Mouse (Mus musculus): Measurements from ENCODE around the gene Slc7a4. TPM values are rescaled to one million over a fixed set of nuclear protein-coding genes. Genes with fewer than 3 reads are reported as not detected.
"Not testable (repeated sequence)": the region's sequence is repeated elsewhere in the genome, so short reads cannot be mapped to it uniquely, and the experiment has no call there.

Gene Slc7a4
- total RNA-seq (2021): 1 to 10 TPM in 1 of 2 experiments, under 1 TPM in 1; 0.97 to 1.3 TPM
- long read RNA-seq, experiment 1, partial matches to known transcripts: 0 of 2 reads
- long read RNA-seq, experiment 1, other reads (novel, unspliced or antisense): 2 of 2 reads
- long read RNA-seq, experiment 2, partial matches to known transcripts: 0 of 3 reads
- long read RNA-seq, experiment 2, other reads (novel, unspliced or antisense): 0 of 3 reads

DNA sequence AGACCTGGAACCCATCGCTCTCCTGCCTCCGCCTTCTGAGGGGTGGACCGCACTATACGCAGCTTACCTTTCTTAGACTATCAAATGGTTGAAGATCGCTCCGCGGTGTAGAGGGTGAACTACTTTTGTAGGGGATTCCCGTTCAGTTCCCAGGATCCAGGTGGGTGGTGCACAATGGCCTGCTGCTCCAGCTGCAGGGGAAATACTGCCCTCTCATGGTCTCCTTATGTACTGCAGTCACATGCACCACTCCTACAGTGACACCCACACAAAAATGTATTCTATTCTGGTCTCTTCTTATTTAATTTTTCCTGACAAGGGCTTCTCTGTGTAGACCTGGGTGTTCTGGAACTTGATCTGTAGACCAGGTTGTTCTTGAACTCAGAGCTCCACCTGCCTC lies at the start of gene Slc7a4:
Slc7a4 (minus strand) TSS at position 151 of the 400 bp plus-strand sequence.
- intact Hi-C loops (cut with DNase I; ENCODE audit: low total_unique reads): no loop called here

DNA sequence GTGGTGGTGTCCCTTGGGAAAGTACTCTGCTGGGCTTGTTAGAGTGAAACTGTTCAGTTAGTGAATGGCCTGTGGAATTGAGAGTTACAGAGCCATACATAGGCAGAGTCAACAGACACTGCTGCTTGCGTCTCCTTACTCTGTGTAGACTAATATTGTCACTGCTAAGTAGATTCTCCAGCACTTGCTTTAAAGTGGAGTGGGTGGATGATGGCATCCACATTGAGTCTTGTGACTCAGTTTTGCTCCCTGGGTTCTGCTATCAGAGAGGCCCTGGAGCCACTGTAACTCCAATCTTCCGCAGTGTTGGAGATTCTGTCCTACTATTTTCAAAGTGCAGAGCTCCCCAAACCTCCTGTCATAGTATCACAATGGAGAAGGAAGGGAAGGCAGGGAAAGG lies 49.6 kb upstream of the Slc7a4 start:
- DNase-seq: no peak
- intact Hi-C loops (cut with DNase I; ENCODE audit: low total_unique reads): no loop called here

More for the DNA sequence above, at the start of gene Slc7a4:
- DNase-seq: no peak

DNA sequence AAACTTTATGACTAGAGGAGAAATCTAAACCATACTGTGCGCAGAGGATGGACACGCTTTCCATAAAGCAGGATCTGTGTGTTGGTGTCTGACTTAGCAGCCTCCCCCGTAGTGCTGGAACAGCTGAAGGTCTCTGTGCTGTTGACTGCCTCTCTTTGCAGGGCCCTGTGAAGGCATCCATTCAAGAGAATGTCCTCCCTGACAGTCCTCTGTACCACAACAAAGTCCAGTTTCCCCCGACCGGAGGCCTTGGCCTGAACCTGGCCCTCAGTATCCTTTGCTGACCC lies 43.2 kb upstream of the Slc7a4 start:
- intact Hi-C loops (cut with DNase I; ENCODE audit: low total_unique reads): no loop called here
- DNase-seq: no peak

- intact Hi-C loops (cut with DNase I; ENCODE audit: low total_unique reads): no loop called here
- no peak for DNase-seq
Measured at GRCm38 (mm10) chr16:17625488-17626268, 42.7 kb upstream of the Slc7a4 start.

DNA sequence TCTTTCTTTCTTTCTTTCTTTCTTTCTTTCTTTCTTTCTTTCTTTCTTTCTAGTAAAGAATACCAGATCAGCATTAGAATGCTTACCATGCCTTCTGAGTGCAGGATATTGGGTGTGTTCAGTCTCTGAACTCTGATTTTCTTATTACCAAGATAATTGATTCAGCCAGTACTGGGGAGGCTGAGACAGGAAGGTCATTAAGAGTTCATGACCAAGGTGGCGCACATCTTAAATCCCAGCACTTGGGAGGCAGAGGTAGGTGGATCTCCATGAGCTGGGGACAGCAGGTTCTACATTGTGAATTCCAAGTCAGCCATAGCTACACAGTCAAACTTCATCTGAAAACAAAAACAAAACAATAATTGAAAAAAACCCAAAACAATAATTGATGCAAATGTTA lies 38.9 kb upstream of the Slc7a4 start:
- DNase-seq: no peak
- intact Hi-C loops (cut with DNase I; ENCODE audit: low total_unique reads): no loop called here

DNA sequence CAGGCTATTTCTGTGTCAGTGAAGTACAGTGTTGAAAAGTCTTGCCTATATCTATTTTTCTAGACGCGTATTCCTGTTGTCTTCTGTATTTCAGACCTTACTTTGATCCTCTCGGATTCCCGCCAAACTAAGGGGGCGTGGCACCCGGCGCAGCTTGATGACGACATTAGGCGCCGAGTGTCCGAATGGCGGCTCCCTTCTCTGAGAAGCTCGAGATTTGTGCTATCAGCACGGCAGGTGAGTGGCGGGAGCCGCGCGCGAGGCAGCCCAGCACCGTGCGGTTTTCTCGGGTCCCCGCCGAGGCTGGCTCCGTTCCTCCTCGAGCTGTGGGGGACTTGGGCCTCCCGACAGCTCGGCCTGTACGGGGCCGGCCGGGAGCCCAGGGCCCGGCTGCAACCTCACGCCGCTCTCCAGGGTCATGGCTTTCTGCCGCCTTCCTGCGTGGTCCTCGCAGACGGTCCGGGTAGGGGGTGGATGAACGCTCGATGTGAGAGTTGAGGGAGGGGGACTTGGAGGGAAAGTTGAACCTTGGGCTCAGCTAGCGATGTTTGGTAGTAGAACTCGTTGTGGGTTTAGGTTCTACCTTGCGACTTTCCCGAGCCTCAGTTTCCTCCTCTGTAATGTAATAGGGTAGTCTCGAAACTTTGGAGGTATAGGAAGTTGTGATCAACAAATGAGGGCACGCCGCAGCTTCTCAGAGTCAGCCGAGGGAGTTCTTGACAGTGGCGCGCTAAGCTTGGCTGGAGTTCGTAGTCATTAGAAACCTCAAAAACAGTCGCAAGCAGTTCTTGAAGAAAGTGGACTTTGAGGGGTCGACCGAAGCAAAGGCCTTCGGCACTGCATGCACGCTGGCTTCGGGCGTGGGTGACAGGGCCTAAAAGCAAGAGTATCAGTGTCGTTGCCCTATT lies 36.4 kb upstream of the Slc7a4 start, which contains the start of gene Smpd4:
Smpd4 (plus strand) TSS at position 157 of the 908 bp plus-strand sequence.
- intact Hi-C loops (cut with DNase I; ENCODE audit: low total_unique reads): loop anchor here (5.0 kb wide), 1 partner anchor 62 kb away; no protein-coding TSS in a partner anchor
- peak; percentile 87 for DNase-seq

GRCm38 (mm10) chr16:17617922-17618565 lies 35.0 kb upstream of the Slc7a4 start:
- peak; percentile 26 for DNase-seq
- intact Hi-C loops (cut with DNase I; ENCODE audit: low total_unique reads): loop anchor here (5.0 kb wide), 1 partner anchor 61 kb away; no protein-coding TSS in a partner anchor

DNA sequence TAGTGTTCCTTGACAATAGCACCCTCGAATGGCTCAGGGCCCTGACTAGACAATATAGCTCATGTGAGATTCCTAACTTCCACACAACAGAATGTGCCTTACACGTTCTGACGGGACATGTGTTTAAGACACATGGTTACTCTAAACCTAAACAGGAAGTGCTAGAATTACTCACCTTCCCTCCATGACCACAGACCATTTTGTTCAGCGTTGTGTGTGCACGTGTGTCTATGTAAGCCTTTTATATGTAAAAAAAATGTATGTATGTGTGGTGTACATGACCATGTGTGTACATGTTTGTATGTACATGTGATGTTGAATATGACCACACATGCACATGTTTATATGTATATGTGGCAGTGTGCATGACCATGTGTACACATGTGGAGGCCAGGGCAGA lies 33.2 kb upstream of the Slc7a4 start:
- intact Hi-C loops (cut with DNase I; ENCODE audit: low total_unique reads): loop anchor here (5.0 kb wide), 1 partner anchor 59 kb away; no protein-coding TSS in a partner anchor

DNA sequence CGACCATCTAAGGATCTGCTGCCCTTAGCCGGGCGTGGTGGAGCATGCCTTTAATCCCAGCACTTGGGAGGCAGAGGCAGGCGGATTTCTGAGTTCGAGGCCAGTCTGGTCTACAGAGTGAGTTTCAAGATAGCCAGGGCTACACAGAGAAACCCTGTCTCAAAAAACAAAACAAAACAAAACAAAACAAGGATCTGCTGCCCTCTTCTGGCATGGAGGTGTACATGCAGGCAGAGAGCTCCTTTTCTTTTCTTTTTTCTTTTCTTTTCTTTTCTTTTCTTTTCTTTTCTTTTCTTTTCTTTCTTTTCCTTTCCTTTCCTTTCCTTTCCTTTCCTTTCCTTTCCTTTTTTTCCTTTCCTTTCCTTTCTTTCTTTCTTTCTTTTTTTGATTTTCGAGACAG lies 31.7 kb upstream of the Slc7a4 start:
- intact Hi-C loops (cut with DNase I; ENCODE audit: low total_unique reads): loop anchor here (5.0 kb wide), 1 partner anchor 57 kb away; no protein-coding TSS in a partner anchor
- not testable (repeated sequence) for DNase-seq

More for the DNA sequence above, 33.2 kb upstream of the Slc7a4 start:
- no peak for DNase-seq

- intact Hi-C loops (cut with DNase I; ENCODE audit: low total_unique reads): no loop called here
- DNase-seq: no peak
Measured at GRCm38 (mm10) chr16:17611383-17611782, 28.4 kb upstream of the Slc7a4 start.

DNA sequence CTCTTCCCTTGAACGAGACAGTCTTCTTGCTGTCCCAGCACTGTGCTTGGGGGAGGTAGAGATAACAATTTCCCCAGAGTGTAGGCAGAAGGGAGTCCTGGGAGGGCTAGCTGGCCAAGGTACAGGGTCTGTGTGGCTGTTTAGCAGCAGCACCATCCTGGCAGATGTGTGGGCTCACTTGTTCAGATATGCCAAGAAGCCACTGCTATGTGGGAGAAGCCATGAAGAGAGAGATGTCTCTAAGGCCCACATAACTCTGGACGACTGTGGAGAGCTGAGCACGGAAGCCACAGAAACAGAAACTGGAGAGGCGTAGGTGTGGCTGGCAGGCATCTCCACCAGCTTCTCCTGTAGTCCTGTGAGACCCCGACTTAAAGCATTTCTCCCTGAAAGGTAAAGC lies 22.7 kb upstream of the Slc7a4 start:
- intact Hi-C loops (cut with DNase I; ENCODE audit: low total_unique reads): no loop called here
- DNase-seq: no peak

- intact Hi-C loops (cut with DNase I; ENCODE audit: low total_unique reads): no loop called here
Measured at GRCm38 (mm10) chr16:17604941-17605340, 21.9 kb upstream of the Slc7a4 start.

DNA sequence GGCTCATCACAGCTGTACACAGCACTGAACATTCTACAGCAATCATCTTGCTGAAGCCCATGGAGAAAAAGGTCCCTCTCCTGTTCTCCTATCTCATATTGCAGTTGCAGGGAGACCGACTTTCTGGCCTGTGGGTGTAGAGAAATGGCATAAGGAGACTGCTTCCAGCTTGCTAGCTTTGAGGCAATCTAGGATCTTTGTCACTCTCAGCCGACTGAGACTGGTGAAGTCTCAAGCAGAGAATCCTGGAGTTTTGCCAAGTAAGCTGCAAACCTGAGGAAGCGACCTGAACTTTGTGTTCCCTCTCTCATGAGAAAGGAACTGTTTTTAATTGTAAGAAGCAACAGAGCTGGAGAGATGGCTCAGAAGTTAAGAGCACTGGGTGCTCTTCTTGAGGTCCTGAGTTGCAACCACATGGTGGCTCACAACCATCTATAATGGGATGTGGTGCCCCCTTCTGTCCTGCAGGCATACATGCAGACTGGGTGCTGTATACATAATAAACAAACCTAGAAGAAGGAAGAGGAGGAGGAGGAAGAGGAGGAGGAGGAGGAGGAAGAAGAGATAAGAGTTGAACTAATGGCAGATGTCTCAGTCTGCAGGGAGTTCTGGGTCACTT lies 18.0 kb upstream of the Slc7a4 start:
- intact Hi-C loops (cut with DNase I; ENCODE audit: low total_unique reads): no loop called here
- no peak for DNase-seq

More at GRCm38 (mm10) chr16:17604941-17605340, 21.9 kb upstream of the Slc7a4 start:
- no peak for DNase-seq

- no peak for DNase-seq
- intact Hi-C loops (cut with DNase I; ENCODE audit: low total_unique reads): loop anchor here (5.0 kb wide), 1 partner anchor 33 kb away; no protein-coding TSS in a partner anchor
Measured at GRCm38 (mm10) chr16:17590731-17591130, 7.7 kb upstream of the Slc7a4 start.

- no peak for DNase-seq
- intact Hi-C loops (cut with DNase I; ENCODE audit: low total_unique reads): no loop called here
Measured at GRCm38 (mm10) chr16:17584555-17584954, 1.5 kb upstream of the Slc7a4 start.

- intact Hi-C loops (cut with DNase I; ENCODE audit: low total_unique reads): no loop called here
- no peak for DNase-seq
Measured at GRCm38 (mm10) chr16:17576825-17577215, 6.2 kb downstream of the Slc7a4 start.

GRCm38 (mm10) chr16:17575870-17576824 lies 6.9 kb downstream of the Slc7a4 start:
- intact Hi-C loops (cut with DNase I; ENCODE audit: low total_unique reads): no loop called here
- peak; percentile 51 for DNase-seq

- DNase-seq: no peak
- intact Hi-C loops (cut with DNase I; ENCODE audit: low total_unique reads): no loop called here
Measured at GRCm38 (mm10) chr16:17566186-17566585, 16.8 kb downstream of the Slc7a4 start.

Measured in gastrocnemius, postnatal 14 days (tissue).